Mouse (Mus musculus) midbrain, embryonic 16.5 days (tissue): Measurements from ENCODE around the gene Rims4. TPM values are rescaled to one million over a fixed set of nuclear protein-coding genes. Genes with fewer than 3 reads are reported as not detected.
A peak's percentile ranks its signal among the peaks of the same experiment; 100 is the strongest.

Experiments
- ATAC-seq: fragments of 200-750 bp; cut with Nextera tagmentation; 2 replicates; pipeline ENCODE4 v1.8.0; 2017; ENCODE audit warnings: moderate TSS enrichment
- H3K27ac ChIP-seq: fragments of 300-500 bp; sonication (generic); 2 replicates; pipeline ENCODE4 v1.5.1; 2014; ENCODE audit warnings: mild to moderate bottlenecking, low read length, mixed read lengths
- H3K27me3 ChIP-seq: fragments of 300-500 bp; sonication (generic); 2 replicates; pipeline ENCODE4 v1.6.1; 2014; ENCODE audit warnings: low read depth, low read length, mixed read lengths; ENCODE audit not compliant: control insufficient read depth, insufficient read depth
- H3K36me3 ChIP-seq: fragments of 300-500 bp; sonication (generic); 2 replicates; pipeline ENCODE4 v1.6.1; 2014; ENCODE audit warnings: mild to moderate bottlenecking, low read length, moderate library complexity, mixed read lengths; ENCODE audit not compliant: control insufficient read depth, insufficient read depth
- H3K4me1 ChIP-seq: fragments of 300-500 bp; sonication (generic); 2 replicates; pipeline ENCODE4 v1.6.1; 2014; ENCODE audit warnings: mild to moderate bottlenecking, low read length, mixed read lengths; ENCODE audit not compliant: control insufficient read depth, insufficient read depth
- H3K4me2 ChIP-seq: fragments of 300-500 bp; sonication (generic); 2 replicates; pipeline ENCODE4 v1.6.1; 2014; ENCODE audit warnings: mild to moderate bottlenecking, low read length, mixed read lengths
- H3K4me3 ChIP-seq: fragments of 300-500 bp; sonication (generic); 2 replicates; pipeline ENCODE4 v1.5.1; 2014; ENCODE audit warnings: low read depth, mild to moderate bottlenecking, low read length, moderate library complexity, mixed read lengths
- H3K9ac ChIP-seq: fragments of 300-500 bp; sonication (generic); 2 replicates; pipeline ENCODE4 v1.6.1; 2014; ENCODE audit warnings: low read depth, low read length, mixed read lengths
- H3K9me3 ChIP-seq: fragments of 300-500 bp; sonication (generic); replicated peaks from 2 replicates; pipeline ENCODE4 v1.6.1; 2014; ENCODE audit warnings: mild to moderate bottlenecking, low read length, mixed read lengths; ENCODE audit not compliant: control insufficient read depth, poor library complexity, severe bottlenecking
- WGBS: fragments of 180-500 bp; shearing (Covaris S2); extraction: QIAGEN DNeasy Blood & Tissue Kit; methylation state at CpG from one replicate; pipeline ENCODE4 v1.1.7; 2014; 5-methylcytosine and 5-hydroxymethylcytosine counted together
- polyA plus RNA-seq: library from polyadenylated mRNA; unstranded; fragments of >200 nt; fragmentation: Nextera tagmentation; extraction: Ambion mirVana; gene quantifications from 2 replicates; pipeline ENCODE4 v1.2.1, GENCODE M21; 2015

The Rims4 gene
- 18.8 and 20.4 TPM in 2 replicates for polyA plus RNA-seq

GRCm38 (mm10) chr2:163918317-163919258 is at the start of gene Rims4:
Rims4 (minus strand) TSS chr2:163918683.
- Histone ChIP-seq H3K9ac (peak within 1 kb of the TSS; percentile 83), H3K36me3 (no peaks in the 10 kb centered on the region), H3K4me3 (peak within 1 kb of the TSS; percentile 70), H3K27me3 (peaks cover 11% of the 10 kb centered on the region; the same call in 1 of the 2 replicates), H3K4me1 (peaks cover 35% of the 10 kb centered on the region), H3K27ac (peak within 1 kb of the TSS; percentile 67), H3K9me3 (no peaks in the 10 kb centered on the region), H3K4me2 (peak within 1 kb of the TSS; percentile 81)
- under 1% methylated on average over 69 of the region's 115 CpGs for WGBS
- ATAC-seq: peak; percentile 83

DNA sequence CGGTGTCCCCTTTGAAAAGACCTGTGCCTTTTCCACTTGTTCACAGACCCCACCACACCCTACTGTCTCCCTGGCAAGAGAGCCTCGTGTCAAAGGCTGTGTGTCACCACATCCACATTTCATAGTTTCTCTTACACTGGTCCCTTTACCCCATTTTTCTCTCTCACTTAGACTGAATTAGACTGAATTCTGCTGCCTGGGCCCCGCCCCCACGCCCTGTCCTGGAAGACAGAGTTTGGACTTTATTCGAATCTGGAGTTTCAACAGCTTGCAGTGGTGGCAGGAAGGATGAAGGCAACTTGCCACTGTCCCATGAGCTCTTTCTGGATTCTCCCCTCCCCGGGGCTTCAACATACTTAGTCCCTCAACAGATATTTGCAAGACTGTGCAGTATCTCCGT is 47.2 kb upstream of the Rims4 start:
- WGBS: 70% methylated on average over 7 of the region's 7 CpGs
- H3K4me2 ChIP-seq: no peak overlapping the region
- ATAC-seq: no peak
- H3K27me3 ChIP-seq: no peaks in the 10 kb centered on the region
- H3K4me1 ChIP-seq: no peaks in the 10 kb centered on the region
- no peak overlapping the region for H3K27ac ChIP-seq
- H3K36me3 ChIP-seq: no peaks in the 10 kb centered on the region
- H3K4me3 ChIP-seq: no peak overlapping the region
- no peak overlapping the region for H3K9ac ChIP-seq
- H3K9me3 ChIP-seq: no peaks in the 10 kb centered on the region; the same call in 1 of the 2 replicates

- Histone ChIP-seq H3K27me3 (no peaks in the 10 kb centered on the region), H3K4me1 (no peaks in the 10 kb centered on the region), H3K9ac (no peak overlapping the region), H3K9me3 (no peaks in the 10 kb centered on the region; the same call in 1 of the 2 replicates), H3K4me3 (no peak overlapping the region), H3K36me3 (no peaks in the 10 kb centered on the region), H3K4me2 (no peak overlapping the region), H3K27ac (no peak overlapping the region)
- no peak for ATAC-seq
- WGBS: 70% methylated on average over 18 of the region's 19 CpGs
These were observed 46.4 kb upstream of the Rims4 start for GRCm38 (mm10) chr2:163964606-163965560.

DNA sequence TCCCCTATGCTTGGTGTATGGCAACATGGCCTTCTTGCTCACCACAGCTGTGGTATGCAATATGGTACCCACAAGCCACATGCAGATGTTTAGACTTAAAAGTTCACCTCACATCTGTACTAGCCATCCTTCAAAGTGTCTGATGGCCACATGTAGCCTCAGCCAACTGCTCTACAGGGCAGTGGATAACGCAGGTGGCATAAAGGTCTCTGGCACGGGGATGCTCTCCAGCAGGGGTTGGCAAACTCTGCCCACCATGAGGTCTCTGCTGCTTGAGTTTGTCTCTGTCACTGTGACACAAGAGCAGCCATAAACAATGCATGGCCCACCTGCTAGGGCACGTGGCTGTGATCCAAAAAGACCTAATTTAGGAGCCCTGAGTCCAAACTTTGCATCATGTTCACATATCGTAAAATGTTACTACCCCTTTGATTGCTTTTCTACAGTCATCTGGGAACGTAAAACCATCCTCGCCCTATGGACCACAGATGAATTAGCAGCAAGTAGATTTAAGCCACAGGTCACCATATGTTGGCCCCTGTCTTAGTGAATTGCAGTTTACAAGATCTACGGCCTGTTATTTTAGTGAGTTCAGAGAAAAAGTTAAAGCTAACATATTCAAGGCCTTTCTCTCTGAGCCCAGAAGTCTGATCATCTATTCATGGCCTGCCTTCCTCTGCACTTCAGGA is 35.3 kb upstream of the Rims4 start:
- no peak for ATAC-seq
- Histone ChIP-seq H3K27ac (no peak overlapping the region), H3K4me2 (no peak overlapping the region), H3K4me3 (no peak overlapping the region), H3K36me3 (no peaks in the 10 kb centered on the region), H3K4me1 (no peaks in the 10 kb centered on the region), H3K9ac (no peak overlapping the region), H3K27me3 (no peaks in the 10 kb centered on the region; the same call in 1 of the 2 replicates), H3K9me3 (no peaks in the 10 kb centered on the region; the same call in 1 of the 2 replicates)
- 83% methylated on average over 7 of the region's 7 CpGs for WGBS

DNA sequence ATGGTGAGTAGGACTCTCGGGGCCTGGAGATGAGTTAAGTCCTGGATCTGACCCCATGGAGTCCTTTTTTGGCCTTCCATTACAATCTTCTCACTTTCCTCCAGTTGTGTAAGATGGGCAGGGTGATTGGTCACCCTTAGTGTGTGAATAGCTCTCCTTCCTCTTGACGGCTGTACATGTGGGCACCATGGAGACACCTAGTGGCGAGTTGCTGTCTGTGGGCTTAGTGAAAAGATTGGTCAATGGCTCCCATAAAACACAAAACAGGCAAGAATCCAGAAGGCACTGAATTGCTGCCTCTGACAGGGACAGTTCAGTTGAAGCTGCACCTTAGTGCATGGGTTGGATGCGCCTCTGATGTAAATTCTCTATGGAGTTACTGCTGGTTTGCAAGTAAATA is 33.3 kb upstream of the Rims4 start:
- 26% methylated on average over 4 of the region's 4 CpGs for WGBS
- peak; percentile 82 for ATAC-seq

DNA sequence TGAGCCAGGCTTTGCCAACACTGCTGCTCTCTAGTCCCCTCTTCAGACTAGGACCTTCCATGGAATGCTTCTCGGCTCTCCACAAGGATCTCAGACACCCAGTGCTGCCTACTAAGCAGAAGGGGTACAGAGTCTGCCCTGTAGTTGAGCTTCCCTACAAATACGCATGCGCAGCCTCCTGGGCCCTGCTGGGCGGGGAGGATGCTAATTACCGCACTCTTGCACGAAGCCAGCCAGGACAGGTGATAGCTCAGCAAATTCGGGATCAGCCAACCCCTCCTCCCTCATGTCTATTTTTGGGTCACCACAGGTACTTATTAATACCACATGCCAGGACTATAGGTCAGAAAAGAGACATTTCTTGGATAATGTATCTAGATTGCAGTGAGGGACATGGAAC is 29.5 kb upstream of the Rims4 start:
- Histone ChIP-seq H3K27ac (no peak overlapping the region), H3K4me1 (no peaks in the 10 kb centered on the region), H3K36me3 (no peaks in the 10 kb centered on the region), H3K4me2 (no peak overlapping the region), H3K4me3 (no peak overlapping the region), H3K9me3 (no peaks in the 10 kb centered on the region), H3K27me3 (no peaks in the 10 kb centered on the region; the same call in 1 of the 2 replicates), H3K9ac (no peak overlapping the region)
- 77% methylated on average over 7 of the region's 7 CpGs for WGBS
- ATAC-seq: no peak

More for the DNA sequence above, 33.3 kb upstream of the Rims4 start:
- Histone ChIP-seq H3K9me3 (no peaks in the 10 kb centered on the region; the same call in 1 of the 2 replicates), H3K4me1 (no peaks in the 10 kb centered on the region), H3K4me3 (no peak overlapping the region), H3K27me3 (no peaks in the 10 kb centered on the region; the same call in 1 of the 2 replicates), H3K4me2 (no peak overlapping the region), H3K36me3 (no peaks in the 10 kb centered on the region), H3K27ac (no peak overlapping the region), H3K9ac (no peak overlapping the region)

DNA sequence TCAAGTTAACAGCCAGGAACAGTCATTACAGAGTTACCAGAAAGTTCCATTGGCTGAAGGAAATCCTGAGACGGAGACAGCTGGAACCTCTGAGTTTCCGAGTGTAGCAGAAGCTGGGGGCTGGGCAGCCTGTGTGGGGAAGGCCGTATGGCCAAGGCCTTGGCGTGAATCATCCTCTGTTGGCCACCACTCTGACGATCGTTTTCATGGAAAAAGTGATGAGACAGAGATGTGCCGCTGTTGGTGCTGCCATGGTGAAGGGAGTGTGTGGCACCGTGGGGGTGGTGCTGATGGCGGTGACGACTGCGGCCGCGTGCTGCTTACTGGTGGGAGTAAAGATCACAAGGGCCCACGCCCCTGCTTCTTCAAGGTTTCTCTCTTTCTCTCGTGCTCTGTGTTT is 27.7 kb upstream of the Rims4 start:
- Histone ChIP-seq H3K9me3 (no peaks in the 10 kb centered on the region), H3K27ac (no peak overlapping the region), H3K4me1 (no peaks in the 10 kb centered on the region), H3K27me3 (no peaks in the 10 kb centered on the region), H3K36me3 (no peaks in the 10 kb centered on the region), H3K4me3 (no peak overlapping the region), H3K4me2 (no peak overlapping the region), H3K9ac (no peak overlapping the region)
- ATAC-seq: no peak
- 85% methylated on average over 15 of the region's 15 CpGs for WGBS

DNA sequence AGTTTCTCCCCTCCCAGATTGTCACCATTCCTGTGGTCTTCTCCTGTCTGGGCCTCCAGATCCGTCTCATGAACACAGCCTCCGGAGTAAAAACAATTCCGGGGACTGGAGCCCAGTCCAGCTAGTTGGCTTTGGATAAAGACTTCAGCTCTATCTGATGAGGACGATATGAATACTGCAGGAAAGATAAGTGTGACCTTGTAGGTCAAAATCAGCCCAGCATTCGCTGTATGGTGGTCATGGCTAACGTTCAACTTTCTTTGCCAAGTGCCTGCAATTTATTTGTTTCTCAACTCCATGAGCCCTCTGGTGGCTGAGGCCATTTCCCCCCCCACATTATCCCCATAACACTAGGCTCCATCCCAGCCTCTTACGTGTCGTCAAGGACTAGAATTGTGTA is 26.0 kb upstream of the Rims4 start:
- Histone ChIP-seq H3K9me3 (no peaks in the 10 kb centered on the region), H3K4me1 (no peaks in the 10 kb centered on the region), H3K9ac (no peak overlapping the region), H3K4me2 (no peak overlapping the region), H3K36me3 (no peaks in the 10 kb centered on the region), H3K4me3 (no peak overlapping the region), H3K27ac (no peak overlapping the region), H3K27me3 (no peaks in the 10 kb centered on the region)
- 84% methylated on average over 8 of the region's 8 CpGs for WGBS
- ATAC-seq: no peak
